Mouse (Mus musculus): ENCODE data around the gene Mzf1.

DNA sequence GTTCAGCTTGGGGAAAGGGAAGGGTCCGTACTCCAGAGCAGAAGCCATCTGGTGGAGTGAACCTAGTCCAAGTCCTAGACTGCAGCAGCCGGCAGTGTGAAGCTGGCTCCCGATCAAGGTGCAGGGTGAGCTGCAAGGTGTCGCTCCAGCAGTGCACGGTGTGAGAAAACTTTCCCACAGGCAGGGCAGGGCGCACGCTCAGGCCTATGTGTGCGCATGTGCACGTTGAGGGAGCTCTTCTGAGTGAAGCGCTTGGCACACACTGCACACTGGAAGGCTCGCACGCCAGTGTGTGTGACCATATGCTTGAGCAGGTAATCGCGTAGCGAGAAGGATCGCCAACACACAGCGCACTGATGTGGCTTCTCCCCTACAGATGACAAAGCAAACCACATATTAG lies 48.6 kb downstream of the Mzf1 start:
- TF ChIP-seq POLR2A (IDR thresholded peaks at IDR 0.05; ENCODE audit: borderline replicate concordance, extremely low read depth, insufficient read depth, insufficient read length, poor library complexity, severe bottlenecking) (no peak), CTCF (IDR thresholded peaks at IDR 0.05; ENCODE audit: borderline replicate concordance, extremely low read depth, insufficient read depth, insufficient read length) (no peak)

Measured in brain, embryonic 14.5 days (tissue).